Mouse (Mus musculus) retina, postnatal 7 days (tissue): Measurements from ENCODE around the gene Map10.

Source experiments
- DNase-seq: peaks from one replicate; pipeline ENCODE4 v3.0.0-alpha.2; 2012; ENCODE audit warnings: low read depth, low spot score

Gene Map10

DNA sequence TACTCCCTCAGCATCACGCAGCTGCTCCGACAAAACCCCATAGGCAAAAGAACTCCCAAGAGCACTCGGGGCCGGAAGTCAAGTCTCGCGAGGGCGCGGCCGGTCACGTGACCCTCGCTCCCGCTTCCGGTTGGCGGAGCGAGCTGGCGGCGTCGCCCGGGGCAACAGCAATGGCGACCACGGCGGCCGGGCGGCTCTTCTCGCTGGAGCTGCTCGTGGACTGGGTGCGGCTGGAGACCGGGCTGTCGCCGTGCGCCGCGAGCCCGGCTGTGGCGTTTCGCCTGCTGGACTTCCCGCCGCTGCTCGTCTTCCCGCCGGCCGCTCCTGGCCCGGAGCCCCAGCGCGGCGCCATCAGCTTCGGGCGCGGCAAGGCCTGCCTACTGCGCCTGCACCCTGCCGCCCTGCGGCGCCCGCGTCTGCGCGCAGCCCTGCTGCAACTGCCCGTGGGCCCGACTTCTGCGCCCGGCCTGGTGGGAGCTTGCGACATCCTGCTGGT, at the start of gene Map10:
Gene Map10, plus strand, starts transcription at position 119 of the 496 bp plus-strand sequence.
- DNase-seq, result peak; percentile 78

DNA sequence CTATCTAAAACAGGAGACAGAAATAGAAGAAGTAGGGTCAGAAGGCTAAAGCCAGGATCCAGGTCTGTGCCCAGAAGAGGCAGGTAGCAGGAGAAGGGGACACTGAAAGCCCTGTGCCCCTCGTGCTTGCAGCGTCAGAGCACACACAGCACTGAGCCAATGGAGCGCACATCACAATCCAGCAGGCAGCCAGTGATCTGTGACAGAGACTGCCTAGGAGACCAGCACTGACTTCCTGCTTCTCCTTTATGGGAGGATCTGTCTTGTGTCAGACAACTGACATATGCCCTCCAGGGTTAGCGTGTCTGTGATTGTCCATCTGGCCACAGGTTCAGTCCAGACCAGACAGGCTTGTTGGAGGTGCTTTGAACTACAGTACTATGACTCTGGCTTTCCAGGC, 49.3 kb upstream of the Map10 start:
- DNase-seq, result no peak

- DNase-seq, result no peak
These were observed 45.3 kb upstream of the Map10 start for GRCm38 (mm10) chr8:125624287-125624686.

DNA sequence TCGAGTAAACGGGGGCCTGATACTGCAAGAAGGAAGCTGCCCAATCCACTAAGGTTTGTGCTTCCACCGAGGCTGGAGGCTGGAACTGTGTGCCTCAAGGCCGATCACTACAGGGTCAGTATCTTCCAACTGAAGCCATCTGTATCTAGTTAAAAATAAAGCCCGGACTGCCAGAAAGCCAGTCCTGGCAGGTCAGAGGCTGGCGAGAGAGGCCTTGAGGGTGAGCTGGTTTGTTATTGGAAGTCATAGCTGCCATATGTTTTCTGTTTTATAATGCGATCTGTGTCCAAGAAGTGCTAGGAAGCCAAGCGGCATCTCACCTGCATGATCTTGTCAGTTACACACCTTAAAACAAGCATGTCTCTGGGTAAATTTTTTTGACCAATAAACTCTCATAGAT, 43.2 kb upstream of the Map10 start:
- no peak for DNase-seq

- no peak for DNase-seq
These were observed 40.8 kb upstream of the Map10 start for GRCm38 (mm10) chr8:125628834-125629233.

DNA sequence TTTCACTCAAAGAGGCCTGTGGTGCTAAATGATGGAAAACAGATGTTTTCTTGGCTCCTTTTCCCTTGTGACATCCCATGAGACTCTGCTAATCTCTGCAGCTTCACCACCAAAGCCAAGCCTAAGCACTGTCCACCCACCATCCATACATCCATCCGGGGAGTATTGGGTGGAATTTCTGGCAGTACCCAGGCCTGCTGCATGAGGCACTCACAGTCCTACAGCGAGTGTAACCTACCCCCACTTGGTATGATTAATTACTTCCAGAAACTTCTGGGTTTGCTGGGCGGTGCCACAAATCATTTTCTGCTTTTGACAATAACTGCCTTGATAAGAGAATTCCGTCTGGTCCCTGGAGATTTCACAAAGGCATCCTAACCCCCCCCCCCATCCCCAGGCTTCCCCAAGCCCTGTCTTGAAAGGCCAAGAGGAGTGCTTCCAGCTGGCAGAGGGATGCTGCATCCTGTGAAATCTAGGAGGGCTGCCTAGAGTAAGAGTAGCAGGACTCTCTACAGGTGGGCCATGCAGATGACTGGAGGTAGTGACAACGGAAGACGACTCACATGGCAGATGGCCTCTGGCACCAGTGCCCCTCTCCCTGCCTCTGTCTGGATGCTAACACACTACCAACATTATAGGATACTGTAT, 31.1 kb upstream of the Map10 start:
- DNase-seq, result no peak

GRCm38 (mm10) chr8:125639631-125640030, 30.0 kb upstream of the Map10 start:
- DNase-seq, result no peak

DNA sequence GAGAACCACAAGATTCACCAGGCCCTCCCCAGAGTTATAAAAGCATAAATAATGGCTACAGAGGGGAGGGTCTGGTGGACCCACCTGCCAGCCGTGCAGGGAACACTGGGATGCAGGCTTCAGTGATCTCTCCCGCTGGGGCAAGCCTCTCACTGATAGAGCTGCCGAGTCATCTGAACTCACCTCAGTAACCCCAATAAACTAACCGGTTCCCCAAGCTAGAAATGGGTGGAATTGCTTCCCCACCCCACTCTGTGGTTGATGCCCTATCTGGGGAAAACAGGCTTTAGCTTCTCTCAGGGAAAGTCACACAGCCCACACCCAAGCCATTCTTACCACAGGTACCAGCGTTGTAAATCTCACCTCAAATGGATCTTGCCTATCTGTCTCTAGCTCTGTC, 28.9 kb upstream of the Map10 start:
- no peak for DNase-seq

- no peak for DNase-seq
These were observed 27.8 kb upstream of the Map10 start for GRCm38 (mm10) chr8:125641808-125642207.

DNA sequence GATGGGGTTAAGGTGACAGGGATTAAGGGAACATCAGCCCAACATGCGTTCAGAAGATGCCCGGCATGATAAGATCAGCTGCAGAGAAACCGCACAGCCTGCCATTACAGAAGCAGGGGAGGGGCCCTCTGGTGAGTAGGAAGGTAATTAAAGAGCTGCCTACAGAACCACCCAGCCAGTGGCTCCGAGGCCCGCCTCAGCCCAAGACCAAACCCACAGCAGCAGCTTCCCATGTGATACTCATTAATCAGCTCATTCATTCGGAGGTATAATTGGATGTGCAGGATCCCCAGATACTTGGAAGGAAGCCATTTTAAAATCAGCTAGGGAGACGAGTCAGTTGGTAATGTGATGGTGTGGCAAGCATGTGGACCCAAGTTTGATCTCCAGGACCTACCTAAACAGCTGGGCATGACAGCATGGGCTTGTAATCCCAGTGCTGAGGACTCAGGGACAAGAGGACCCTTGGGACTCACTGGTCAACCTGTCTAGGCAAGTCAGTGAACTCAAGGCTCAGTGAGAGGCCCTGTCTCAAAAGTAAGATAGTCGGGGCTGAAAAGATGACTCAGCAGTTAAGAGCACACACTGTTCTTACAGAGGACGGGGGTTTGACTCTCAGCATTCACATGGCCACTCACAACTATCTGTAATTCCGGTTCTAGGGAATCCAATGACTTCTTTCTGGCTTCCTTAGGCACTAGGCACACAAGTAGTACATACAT, 23.7 kb upstream of the Map10 start:
- no peak for DNase-seq

DNA sequence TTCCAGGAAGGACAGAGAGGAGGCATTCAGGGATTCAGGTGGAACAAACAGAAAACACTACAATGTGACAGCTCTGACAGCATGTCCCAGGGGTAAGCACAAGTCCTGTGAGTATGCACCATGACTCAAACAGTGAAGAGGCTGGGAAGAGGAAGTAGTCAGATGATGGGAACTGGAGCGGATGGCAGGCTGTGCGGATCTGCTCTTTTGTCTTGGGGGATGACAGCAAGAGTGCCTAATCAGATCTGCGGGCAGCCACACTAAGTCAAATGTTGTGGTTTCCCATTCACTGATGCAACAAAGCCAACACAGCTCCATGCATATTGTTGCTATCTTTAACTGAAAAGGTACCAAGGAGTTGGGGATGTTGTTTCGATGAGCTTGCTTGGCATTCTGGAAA, 20.2 kb upstream of the Map10 start:
- DNase-seq, result no peak

DNA sequence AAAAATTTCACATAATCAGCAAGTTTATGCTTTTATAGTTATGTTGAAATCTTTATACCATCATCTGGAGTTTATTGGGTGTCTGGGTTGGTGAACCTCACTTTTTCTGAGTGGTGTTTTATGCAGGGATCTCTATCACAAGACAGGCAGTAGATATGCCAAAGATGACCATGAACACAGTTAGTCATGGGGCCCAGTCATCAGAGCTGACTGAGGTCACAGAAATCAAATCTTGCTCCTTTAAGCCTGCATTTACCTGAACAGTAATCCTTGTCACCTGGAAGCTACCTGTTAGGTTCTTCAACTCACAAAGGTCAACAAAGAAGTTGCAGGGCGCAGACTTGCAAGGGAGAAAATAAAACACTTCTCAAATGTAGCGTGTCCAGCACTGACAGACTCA, 14.8 kb upstream of the Map10 start:
- no peak for DNase-seq

- no peak for DNase-seq
These were observed 11.1 kb upstream of the Map10 start for GRCm38 (mm10) chr8:125658508-125658907.

DNA sequence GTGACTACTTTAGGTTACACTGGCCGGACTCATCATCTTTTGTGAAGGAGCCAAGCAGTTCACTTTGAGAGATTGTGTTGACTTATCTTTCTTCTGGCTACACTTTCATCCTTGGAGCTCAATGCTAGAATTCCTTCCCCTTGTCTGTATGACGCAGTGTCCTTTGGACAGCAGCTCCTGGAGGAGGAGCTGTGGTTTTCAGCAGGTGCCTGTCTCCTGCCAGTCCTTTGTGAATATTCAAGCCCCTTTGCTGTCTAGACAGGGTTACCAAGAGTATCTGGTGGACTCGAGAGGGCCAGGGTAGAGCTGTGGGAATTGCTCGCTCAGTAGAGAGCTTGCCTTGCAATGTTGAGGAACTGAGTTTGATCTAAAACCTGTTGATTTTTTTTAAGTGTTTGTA, 10.7 kb upstream of the Map10 start:
- DNase-seq, result no peak

- no peak for DNase-seq
These were observed 9.2 kb upstream of the Map10 start for GRCm38 (mm10) chr8:125660397-125660796.

DNA sequence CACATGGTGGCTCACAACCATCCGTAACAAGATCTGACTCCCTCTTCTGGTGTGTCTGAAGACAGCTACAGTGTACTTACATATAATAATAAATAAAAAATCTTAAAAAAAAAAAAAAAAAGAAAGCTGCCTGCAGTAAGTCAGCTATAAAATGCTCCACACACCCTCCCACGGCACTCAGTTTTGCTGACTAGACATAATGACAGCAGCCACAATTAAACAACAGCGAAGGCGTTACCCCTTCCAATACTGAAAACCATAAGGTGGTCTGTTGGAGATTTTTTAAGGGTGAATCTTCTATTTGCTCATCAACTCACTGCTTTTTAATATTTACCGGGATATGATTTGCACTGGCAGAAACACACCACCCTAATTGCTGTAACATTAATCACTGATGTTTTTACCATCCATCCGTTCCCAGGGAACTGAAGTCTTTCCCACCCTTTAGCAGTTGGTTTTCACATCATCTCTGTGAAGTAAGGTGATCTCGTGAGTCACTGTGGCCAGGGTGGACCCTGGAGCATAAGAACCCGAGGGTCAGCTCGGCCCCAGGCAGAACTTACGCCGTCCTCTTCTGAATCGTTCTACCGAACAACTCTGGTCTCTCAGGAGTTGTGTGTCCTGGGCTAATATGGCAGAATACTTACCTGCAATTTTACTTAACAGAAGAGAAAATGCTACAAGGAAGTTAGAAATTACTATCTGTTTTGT, 7.5 kb upstream of the Map10 start:
- DNase-seq, result no peak

- no peak for DNase-seq
These were observed 7.0 kb upstream of the Map10 start for GRCm38 (mm10) chr8:125662669-125663048.

DNA sequence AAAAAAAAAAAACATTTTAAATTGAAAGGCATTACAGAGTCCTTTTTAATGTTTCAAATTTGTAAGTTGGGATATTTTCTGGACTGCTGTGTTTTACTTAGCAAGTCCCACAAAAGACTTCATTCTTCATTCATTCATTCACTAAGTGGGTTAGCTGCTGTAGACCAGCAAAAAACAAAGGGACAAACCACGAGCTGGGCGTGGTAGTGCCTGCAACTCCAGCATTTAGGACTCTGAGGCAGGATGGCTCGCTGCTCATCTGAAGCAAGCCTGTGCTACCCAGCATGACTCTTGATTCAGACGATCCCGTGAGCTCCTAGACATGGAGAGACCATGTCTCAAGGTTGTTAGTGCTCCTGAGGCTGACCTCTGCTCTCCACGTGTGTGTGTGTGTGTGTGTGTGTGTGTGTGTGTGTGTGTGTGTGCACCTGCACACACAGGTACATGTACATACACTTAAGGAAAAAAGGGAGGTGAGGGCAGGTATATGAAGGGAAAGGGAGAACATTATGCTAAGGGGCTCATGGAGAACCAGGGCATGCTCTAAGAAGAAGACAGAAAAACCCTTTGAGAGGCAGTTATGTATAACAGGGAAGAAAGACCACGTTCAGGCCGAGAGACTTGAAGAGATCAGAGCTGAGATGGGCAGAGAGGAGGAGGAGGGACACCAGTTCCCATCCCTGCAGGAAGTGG, 4.3 kb upstream of the Map10 start:
- DNase-seq, result no peak

- no peak for DNase-seq
These were observed 3.8 kb upstream of the Map10 start for GRCm38 (mm10) chr8:125665876-125666186.

- no peak for DNase-seq
These were observed 3.4 kb upstream of the Map10 start for GRCm38 (mm10) chr8:125666201-125666600.

GRCm38 (mm10) chr8:125667248-125667647, 2.4 kb upstream of the Map10 start:
- DNase-seq, result no peak

DNA sequence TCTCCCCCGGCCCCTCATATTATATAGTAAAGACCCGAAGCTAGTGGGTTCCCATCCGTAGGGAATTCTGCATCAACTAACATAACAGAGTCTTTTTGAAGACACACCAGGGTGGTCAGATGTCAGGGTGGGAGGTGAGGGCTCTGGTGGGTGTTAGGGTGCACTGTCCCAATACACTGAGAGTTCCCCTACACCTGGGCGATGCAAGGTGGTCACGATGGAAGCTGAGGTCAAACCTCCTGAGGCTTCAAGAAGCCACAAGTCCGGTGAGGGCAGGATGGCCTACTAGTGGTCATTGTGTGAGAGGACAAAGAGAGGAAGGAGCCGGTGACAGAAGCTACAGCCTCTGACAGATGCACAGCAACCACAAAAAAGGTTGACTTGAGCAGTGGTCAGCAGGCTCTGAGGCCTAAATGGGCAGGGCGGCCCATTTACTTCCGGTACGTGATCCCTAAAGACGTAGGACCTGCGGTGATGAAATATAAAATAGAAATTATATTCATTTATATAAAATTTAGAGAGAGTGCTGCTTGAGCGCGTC, 389 bp upstream of the Map10 start:
- DNase-seq, result no peak
